Mouse (Mus musculus) CD8-positive naive resting alpha-beta T cell, adult 2 months (primary cell): ENCODE measurements around the gene Gatd1.

Source experiments
- DNase-seq, 2 experiments: peaks; one replicate each; pipeline ENCODE4 v3.0.0; 2022; ENCODE audit warnings: low read depth in 2 of 2, low spot score in 2 of 2

Gatd1 gene

GRCm38 (mm10) chr7:141391625-141392551, 22.0 kb downstream of the Gatd1 start, which contains the start of gene Taldo1:
Gene Taldo1, plus strand, starts transcription at chr7:141392199.
- DNase-seq, result peak; percentile 88 to 94

DNA sequence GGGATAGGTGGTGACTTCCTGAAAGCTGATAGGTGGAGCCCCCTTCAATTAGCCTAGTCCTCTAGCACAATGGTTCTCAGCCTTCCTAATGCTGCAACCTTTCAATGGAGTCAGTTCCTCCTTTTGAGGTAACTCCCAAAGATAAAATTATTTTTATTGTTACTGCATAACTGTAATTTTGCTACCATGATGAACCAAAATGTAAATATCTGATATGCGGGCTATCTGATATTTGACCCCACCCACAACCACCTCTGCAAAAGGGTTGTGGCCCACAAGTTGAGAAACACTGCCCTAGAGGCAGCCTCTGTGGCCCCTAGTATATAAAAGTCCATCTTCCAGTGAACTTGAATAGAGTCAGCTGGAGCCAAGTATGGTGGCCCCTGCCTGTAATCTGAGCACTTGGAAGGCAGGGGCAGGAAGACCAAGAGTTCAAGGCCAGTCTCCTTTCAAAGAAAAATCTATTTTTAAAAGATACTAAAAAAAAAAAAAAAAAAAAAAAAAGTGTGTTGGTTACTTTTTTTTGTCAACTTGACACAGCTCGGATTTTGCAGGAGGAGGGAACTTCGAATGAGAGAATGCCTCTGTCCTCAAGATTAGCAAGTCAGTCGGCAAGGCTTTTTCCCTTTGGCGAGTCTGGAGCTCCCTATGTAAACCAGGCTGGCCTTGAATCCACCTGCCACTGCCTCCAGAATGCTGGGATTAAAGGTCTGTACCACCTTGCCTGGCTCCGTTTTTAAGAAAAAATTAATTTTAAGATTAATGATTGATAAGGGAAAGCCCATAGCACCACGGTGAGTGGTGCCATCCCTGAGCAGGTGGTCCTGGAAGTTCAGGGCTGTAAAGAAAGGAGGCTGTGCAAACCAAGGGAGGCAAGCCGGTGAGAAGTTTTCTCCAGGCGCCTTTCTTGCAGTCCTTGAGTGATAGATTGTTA, 23.3 kb downstream of the Gatd1 start:
- no peak for DNase-seq

- DNase-seq, result no peak
Measured at GRCm38 (mm10) chr7:141388487-141389109, 25.3 kb downstream of the Gatd1 start.

DNA sequence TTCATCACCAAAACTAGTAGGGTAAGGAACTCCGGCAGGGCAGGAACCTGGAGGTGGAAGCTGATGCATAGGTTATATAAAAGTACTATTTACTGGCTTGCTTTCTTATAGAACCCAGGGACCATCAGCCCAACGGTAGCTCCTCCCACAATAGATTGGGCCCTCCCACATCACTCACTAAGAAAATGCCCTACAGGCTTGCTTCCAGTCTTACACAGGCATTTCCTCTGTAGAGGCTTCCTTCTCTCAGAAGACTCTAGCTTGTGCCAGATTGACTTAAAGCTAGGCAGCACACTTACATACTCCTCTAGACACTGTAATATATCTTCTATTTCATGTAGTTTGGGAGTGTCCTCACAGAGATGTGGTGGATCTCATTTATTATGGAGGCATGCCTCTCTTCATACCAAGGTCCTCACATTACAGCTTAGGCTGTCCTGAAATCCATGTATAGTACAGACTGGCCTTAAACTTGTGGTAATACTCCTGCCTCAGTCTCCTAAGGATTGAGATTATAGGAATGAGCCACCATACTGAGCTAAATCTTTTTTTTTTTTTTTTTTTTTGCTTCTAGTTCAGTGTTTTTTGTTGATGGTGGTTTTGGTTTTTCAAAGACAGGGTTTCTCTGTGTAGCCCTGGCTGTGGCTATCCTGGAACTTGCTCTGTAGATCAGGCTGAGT, 26.0 kb downstream of the Gatd1 start:
- DNase-seq, result no peak

DNA sequence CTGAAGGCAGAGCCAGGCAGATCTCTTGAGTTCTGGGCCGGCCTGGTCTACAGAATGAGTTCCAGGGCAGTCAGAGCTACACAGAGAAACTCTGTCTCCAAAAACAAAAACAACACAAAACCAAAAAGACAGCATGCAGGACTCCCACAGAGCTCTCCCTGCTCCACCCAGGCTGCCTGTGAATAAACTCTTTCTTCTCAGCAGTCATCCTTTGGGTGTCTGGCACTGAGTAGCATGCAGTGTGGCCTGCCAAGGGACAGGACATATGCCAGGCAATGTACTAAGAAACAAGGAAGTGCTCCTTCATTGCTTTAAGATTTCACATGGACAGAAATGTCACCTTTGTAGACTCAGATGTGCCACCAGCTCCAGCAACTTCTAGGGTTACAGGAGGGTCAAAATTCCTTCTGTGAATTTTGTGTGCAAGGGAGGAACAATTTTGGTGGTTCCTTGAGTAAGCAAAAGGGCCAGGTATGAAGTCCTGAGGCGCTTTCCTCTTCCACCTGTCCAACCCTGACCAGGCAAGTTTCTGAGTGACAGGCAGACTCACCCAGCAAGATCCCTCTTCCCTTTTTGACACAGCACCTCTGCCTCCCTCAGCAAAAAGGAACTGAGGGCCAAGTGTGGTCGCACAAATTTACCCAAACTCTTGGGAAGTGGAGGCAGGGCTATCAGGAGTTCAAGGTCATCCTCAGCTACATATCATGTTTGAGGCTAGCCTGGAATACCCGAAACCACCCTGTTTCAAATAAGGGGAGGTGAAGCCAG, 32.7 kb downstream of the Gatd1 start:
- no peak for DNase-seq

GRCm38 (mm10) chr7:141379584-141379983, 34.4 kb downstream of the Gatd1 start:
- DNase-seq, result no peak

- DNase-seq, result no peak
Measured at GRCm38 (mm10) chr7:141374399-141374798, 39.5 kb downstream of the Gatd1 start.

- DNase-seq, result no peak
Measured at GRCm38 (mm10) chr7:141373611-141374010, 40.3 kb downstream of the Gatd1 start.

DNA sequence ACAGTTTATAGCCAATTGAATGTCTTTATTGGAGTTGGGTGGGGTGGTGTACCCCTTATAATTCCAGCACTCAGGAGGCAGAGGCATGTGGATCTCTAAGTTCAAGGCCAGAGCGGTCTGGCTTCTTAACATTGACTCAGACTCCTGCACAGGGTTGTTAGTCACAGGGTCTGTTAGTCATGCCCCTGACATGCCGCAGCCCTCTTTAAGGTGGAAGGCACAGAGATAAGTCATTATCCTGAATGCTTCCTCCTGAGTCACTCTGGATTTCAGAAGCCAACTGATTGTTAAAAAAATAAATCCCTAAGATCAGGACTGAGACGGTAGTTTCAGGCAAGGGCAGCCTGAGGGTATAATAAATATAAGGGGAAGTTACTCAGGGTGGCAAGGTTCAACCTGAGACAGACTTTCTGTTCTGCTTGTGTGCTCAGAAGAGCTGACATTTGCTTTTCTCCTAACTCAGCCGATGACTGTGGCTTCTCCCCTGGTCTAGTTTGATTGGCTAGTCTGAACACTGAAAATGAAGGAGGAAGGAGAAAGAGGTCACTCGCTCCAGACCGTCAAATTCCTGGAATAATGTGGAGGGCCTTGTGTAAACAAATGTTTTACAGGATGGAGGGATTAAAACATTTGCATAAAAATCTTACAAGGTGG, 41.9 kb downstream of the Gatd1 start:
- no peak for DNase-seq

DNA sequence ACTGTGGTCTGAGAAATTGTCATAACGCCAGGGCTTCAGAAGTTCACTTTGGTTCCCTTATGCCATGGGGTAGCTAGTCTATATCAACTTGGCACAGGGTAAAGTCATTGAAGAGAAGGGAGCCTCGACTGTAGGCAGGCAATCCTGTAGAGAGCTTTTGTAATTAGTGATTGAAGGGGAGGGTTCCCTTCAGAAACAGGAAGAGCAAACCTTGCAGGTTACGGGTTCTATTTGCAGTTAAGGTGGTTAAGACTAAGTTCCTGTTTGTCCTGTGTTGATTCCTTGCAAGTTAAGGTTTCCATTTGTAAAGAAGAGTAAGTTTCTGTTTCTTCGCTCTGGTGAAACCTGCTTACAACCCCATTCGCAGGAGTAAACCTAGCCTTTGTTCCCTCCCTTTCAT, 44.0 kb downstream of the Gatd1 start:
- no peak for DNase-seq

- DNase-seq, result no peak
Measured at GRCm38 (mm10) chr7:141367358-141367757, 46.6 kb downstream of the Gatd1 start.

- DNase-seq, result no peak
Measured at GRCm38 (mm10) chr7:141365049-141365445, 48.9 kb downstream of the Gatd1 start.

DNA sequence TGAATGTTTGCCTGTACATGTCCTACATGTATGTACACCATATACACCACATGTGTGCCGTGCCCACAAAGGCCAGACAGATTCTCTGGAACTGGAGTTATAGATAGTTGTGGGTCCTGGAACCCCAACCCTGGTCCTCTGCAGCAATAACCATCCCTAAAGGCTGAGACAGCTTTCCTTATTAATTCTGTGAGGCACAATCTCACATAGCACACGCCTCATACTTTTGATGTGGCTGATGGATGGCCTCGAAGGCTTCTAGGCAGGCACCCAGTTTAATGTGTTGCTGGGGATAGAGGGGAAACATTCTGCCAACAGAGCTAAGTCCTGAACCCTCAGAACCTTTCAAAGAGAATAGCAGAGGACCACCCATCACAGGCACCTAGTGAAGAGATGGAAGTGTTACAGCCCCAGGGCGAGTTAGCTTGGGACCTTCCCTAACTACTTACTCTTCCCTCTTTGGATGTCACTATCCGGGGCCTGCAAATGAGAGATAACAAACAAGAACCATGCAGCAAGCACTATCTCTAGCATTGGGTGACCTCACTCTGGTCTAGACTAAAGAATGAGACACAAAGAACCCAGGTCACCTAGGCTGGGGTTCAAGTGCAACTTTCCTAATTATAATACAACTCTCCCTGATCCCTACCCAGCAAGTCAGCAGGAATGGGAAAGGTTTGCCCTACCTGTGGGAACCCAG, 49.4 kb downstream of the Gatd1 start:
- DNase-seq, result no peak

DNA sequence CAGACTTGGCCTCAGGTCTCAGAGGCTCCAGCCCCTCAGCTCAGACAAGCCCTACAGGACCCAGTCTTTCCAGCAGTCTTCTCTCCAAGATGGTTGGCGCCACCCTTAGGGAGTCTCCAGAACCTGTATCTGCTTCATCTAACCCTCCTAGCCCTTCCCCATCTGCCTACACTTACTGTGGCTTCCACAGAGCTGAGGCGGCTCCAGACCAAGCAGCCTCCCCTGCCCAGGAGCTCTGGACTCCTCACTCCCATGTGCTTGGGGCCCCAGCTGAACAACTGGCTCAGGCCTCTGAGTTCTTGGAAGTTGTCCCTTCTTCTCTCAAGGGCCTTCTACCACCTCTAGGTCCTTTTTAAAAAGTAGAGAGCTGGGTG, 50.2 kb downstream of the Gatd1 start:
- no peak for DNase-seq

GRCm38 (mm10) chr7:141363106-141363751, 50.7 kb downstream of the Gatd1 start:
- peak; percentile 53 to 67 for DNase-seq

GRCm38 (mm10) chr7:141361510-141361909, 52.4 kb downstream of the Gatd1 start:
- DNase-seq, result peak in 1 of 2 experiments; percentile 23
